Mouse (Mus musculus): ENCODE data around the gene Cyp27a1. TPM values are rescaled to one million over a fixed set of nuclear protein-coding genes. Genes with fewer than 3 reads are reported as not detected.

Gene Cyp27a1
- polyA plus RNA-seq, 1 experiment from 2014 or later, result 10.4 TPM

DNA sequence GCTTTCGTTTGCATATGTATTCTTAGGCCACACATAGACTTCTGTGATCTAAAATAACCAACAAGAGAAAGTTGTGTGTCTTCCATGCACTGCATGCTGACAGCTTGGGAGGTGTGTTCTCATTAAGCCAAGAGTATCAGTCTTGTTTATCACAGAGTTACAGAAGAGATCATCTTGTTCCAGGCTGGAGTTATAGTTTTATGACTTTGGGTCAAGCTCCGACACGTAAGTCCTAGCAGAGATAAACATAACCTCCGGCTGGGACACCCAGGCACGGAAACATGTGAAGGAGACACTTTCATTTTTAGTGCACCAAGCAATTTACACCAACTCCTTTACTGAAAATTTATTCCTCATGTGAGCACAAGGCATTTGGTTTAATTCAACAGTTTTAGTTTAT is 12.7 kb downstream of the Cyp27a1 start:
- Histone ChIP-seq H3K4me3 (no peak overlapping the region), H3K36me3 (replicated peaks) (no peaks in the 10 kb centered on the region), H3K27me3 (ENCODE audit: poor library complexity, severe bottlenecking) (no peaks in the 10 kb centered on the region), H3K4me1 (no peaks in the 10 kb centered on the region), H3K9me3 (no peaks in the 10 kb centered on the region), H3K27ac (no peak overlapping the region)
- WGBS, result 90% methylated on average over 5 of the region's 5 CpGs
- no peak for DNase-seq (ENCODE audit: extremely low spot score, low spot score)

DNA sequence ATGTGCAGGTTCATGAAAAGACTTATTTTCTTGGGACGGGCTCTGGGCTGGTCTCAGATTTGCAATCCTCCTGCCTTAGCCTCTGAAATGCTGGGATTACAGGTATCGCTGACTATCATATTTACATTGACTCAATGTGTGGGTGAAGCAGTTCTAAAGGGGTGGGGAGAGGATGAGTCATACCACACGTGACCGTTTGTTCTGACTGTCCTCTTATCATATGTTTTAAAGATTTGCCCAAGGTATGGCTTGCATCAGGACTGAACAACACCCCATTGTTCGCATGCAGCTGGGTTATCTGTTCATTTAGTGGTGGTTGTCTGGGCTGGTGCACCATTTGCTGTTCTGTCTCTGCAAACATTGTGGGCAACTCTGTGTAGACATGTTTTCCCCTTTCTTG is 13.3 kb downstream of the Cyp27a1 start:
- H3K27ac ChIP-seq, result no peak overlapping the region
- no peak overlapping the region for H3K4me3 ChIP-seq
- no peaks in the 10 kb centered on the region for H3K9me3 ChIP-seq
- no peaks in the 10 kb centered on the region for H3K4me1 ChIP-seq
- 79% methylated on average over 5 of the region's 5 CpGs for WGBS
- no peaks in the 10 kb centered on the region for H3K27me3 ChIP-seq (ENCODE audit: poor library complexity, severe bottlenecking)
- H3K36me3 ChIP-seq (replicated peaks), result no peaks in the 10 kb centered on the region
- no peak for DNase-seq (ENCODE audit: extremely low spot score, low spot score)

DNA sequence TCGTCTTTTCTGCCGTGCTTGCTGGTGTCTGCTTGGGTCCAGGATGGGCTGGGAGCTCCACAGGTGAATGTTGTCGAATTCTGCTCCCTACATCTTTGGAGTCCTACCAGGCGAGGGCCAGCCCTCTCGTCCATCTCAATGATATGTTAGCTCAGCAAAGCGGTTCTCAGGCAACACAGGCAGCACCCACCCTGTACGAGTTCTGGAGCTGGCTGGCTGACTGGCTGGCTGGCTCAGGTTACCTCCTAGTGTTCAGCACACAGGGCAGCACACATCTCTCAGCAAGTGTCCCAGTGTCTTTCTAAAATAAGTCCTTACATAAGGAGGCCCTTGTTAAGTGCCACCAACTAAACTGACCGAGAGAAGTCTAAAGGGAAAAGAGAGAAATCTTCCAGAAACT is 15.1 kb downstream of the Cyp27a1 start:
- no peaks in the 10 kb centered on the region for H3K9me3 ChIP-seq
- H3K27me3 ChIP-seq (ENCODE audit: poor library complexity, severe bottlenecking), result no peaks in the 10 kb centered on the region
- no peak overlapping the region for H3K27ac ChIP-seq
- no peaks in the 10 kb centered on the region for H3K4me1 ChIP-seq
- no peaks in the 10 kb centered on the region for H3K36me3 ChIP-seq (replicated peaks)
- H3K4me3 ChIP-seq, result no peak overlapping the region
- no peak for DNase-seq (ENCODE audit: extremely low spot score, low spot score)
- 80% methylated on average over 8 of the region's 8 CpGs for WGBS

DNA sequence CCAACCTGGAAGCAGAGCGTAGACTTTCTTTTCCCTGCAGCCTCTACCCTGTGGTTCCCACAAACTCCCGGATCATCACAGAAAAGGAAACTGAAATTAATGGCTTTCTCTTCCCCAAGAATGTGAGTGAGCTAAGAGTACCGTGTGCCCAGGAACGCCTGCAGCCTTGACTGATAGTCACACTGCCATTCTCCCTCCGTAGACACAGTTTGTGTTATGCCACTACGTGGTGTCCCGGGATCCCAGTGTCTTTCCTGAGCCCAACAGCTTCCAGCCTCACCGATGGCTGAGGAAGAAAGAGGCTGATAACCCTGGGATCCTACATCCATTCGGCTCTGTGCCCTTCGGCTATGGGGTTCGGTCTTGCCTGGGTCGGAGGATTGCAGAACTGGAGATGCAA is 23.6 kb downstream of the Cyp27a1 start:
- Histone ChIP-seq H3K4me3 (no peak overlapping the region), H3K36me3 (replicated peaks) (0 out of 2 replicates have a peak, but pooled peaks cover 3% of the 10 kb centered on the region), H3K9me3 (no peaks in the 10 kb centered on the region), H3K27ac (no peak overlapping the region), H3K27me3 (ENCODE audit: poor library complexity, severe bottlenecking) (no peaks in the 10 kb centered on the region), H3K4me1 (no peaks in the 10 kb centered on the region)
- DNase-seq (ENCODE audit: extremely low spot score, low spot score), result no peak
- 93% methylated on average over 12 of the region's 12 CpGs for WGBS

DNA sequence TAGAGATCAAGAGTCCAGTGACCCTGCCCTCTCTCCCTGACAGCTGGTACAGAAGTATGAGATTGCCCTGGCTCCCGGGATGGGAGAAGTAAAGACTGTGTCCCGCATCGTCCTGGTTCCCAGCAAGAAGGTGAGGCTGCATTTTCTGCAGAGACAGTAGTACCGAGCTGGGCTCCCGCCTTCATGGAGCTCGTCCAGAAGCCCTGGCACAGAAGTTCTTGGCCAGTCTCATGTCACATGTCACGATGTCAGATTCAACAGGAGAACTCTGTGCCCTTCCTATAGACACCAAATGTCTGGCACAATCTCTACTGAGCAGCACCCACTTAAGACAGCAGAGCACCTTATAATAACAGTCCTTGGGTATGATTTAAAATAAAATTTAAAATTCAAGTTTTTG is 24.1 kb downstream of the Cyp27a1 start:
- Histone ChIP-seq H3K36me3 (replicated peaks) (0 out of 2 replicates have a peak, but pooled peaks cover 3% of the 10 kb centered on the region), H3K9me3 (no peaks in the 10 kb centered on the region), H3K27me3 (ENCODE audit: poor library complexity, severe bottlenecking) (no peaks in the 10 kb centered on the region), H3K4me1 (no peaks in the 10 kb centered on the region), H3K27ac (no peak overlapping the region), H3K4me3 (no peak overlapping the region)
- 89% methylated on average over 7 of the region's 7 CpGs for WGBS
- DNase-seq (ENCODE audit: extremely low spot score, low spot score), result no peak

DNA sequence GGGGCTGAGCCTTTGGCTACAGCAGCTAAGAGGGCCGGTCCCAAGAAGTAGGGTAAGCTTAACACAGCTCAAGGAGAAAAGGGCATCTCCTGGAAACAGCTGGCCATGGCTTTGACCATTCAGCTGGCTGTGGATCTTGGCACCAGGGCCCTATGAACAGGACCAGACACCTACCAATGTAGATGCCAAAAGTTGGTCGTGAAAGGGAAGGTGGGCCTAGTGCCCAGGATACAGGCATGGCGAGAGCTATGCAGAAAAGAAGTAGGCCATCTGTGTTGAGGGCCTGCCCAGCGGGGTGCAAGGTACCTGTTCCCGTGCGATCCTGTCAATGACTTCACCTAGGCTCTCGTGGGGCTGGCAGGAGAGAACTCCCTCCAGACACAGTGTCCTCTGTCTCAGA is 27.5 kb downstream of the Cyp27a1 start:
- Histone ChIP-seq H3K4me3 (no peak overlapping the region), H3K4me1 (no peaks in the 10 kb centered on the region), H3K9me3 (no peaks in the 10 kb centered on the region), H3K36me3 (replicated peaks) (0 out of 2 replicates have a peak, but pooled peaks cover 3% of the 10 kb centered on the region), H3K27me3 (ENCODE audit: poor library complexity, severe bottlenecking) (no peaks in the 10 kb centered on the region), H3K27ac (no peak overlapping the region)
- DNase-seq (ENCODE audit: extremely low spot score, low spot score), result no peak
- WGBS, result 85% methylated on average over 7 of the region's 7 CpGs

DNA sequence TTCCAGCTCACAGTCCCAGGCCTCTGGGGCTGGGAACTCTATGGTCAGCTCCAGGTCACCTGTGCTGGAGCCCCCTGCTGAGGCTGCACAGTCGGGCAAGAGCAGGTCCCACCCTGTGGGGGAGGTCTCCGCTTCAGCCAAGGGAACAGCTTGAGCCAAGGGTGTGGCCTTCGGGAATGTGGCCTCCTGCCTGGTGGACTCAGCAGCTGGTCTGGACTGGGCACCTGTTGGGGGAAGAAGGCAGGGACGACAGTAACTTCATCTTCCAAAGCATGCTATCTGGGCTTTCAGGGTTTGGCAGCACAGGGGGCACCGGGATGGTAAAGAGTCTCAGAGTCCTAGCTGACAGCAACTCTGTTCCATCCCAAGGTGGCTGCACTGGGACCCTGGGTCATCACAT is 34.0 kb downstream of the Cyp27a1 start:
- 78% methylated on average over 5 of the region's 5 CpGs for WGBS
- DNase-seq (ENCODE audit: extremely low spot score, low spot score), result no peak
- Histone ChIP-seq H3K27me3 (ENCODE audit: poor library complexity, severe bottlenecking) (peaks cover 43% of the 10 kb centered on the region), H3K4me1 (peaks cover 5% of the 10 kb centered on the region; the same call in 1 of the 2 replicates), H3K36me3 (replicated peaks) (no peaks in the 10 kb centered on the region), H3K9me3 (no peaks in the 10 kb centered on the region), H3K27ac (no peak overlapping the region), H3K4me3 (no peak overlapping the region)

DNA sequence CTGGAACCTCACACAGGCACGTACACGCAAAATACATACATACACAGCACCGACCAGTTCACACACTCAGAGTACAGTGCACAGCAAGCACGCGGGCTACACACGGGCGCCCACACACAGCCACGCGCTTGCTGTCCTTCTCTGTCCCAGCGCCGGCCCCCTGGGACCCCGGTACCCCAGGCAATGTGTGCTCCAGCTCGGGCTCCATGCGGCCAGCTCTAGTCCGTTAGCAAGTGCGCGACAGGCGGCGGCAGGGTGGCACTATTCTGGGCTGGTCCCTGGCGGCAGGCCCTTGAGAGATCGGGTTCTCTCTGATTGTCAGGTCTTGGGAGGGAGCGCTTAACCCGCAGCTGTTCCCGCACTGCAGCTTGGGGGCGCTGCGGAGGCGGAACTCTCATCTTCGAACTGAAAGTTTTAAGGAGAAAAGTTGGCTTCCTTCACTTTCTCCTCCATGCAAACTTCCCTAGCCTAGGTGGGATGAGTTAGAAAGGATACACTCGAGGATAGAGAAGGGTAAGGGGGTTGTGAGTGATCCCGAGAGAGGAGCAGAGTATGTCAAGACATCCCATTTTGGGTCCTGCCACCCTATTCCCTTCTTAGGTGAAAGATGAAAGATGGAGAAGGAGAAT is 35.4 kb downstream of the Cyp27a1 start, which contains the start of gene Prkag3:
Gene Prkag3, minus strand, starts transcription at position 579 of the 629 bp plus-strand sequence.
- Histone ChIP-seq H3K4me1 (peaks cover 8% of the 10 kb centered on the region; the same call in 1 of the 2 replicates), H3K27me3 (ENCODE audit: poor library complexity, severe bottlenecking) (peaks cover 43% of the 10 kb centered on the region), H3K27ac (peak within 1 kb of the TSS; percentile 56; the same call in 1 of the 2 replicates), H3K36me3 (replicated peaks) (no peaks in the 10 kb centered on the region), H3K4me3 (peak within 1 kb of the TSS; percentile 43), H3K9me3 (no peaks in the 10 kb centered on the region)
- 10% methylated on average over 30 of the region's 30 CpGs for WGBS
- peak; percentile 55 for DNase-seq (ENCODE audit: extremely low spot score, low spot score)

DNA sequence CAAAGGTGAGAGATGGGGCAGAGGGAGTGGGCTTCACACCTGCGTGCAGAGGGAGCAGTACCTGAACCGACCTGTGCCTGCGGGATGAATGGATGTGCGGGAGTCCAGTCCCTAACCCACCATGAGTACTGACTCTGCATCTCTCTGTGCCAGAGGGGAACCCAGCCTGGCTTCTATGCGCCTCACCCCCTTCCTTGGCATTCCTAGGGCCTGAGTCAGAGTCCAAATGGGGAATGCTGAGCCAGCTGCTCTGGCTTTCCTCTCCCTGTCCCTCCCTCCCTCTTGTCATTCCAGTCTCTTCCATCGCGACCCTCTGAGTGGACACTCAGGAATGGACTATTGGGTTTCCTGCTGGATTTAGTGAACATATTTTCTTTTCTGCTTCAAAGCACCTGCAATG is 35.9 kb downstream of the Cyp27a1 start:
- H3K9me3 ChIP-seq, result no peaks in the 10 kb centered on the region
- H3K4me3 ChIP-seq, result no peak overlapping the region
- no peak for DNase-seq (ENCODE audit: extremely low spot score, low spot score)
- 78% methylated on average over 7 of the region's 7 CpGs for WGBS
- peaks cover 43% of the 10 kb centered on the region for H3K27me3 ChIP-seq (ENCODE audit: poor library complexity, severe bottlenecking)
- H3K36me3 ChIP-seq (replicated peaks), result no peaks in the 10 kb centered on the region
- no peak overlapping the region for H3K27ac ChIP-seq
- peaks cover 13% of the 10 kb centered on the region; the same call in 1 of the 2 replicates for H3K4me1 ChIP-seq

DNA sequence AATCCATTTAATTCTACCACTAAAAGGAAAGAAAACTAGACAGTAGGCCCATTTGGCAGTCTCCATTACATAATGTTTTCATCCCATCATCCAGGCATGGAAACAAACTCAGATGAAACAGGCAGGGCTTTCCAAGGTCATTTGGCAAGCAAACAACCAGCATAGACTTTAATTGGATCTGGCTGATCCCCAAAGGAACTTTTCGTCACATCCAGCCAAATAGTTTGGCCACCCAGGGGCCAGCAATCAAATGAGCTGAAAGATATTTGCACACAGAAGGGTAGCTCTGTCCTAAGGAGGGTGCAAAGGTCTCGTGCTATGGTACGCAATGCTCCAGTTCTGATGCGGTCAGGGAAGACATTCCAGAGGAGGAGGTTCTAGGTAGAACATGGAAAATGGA is 37.3 kb downstream of the Cyp27a1 start:
- Histone ChIP-seq H3K27me3 (ENCODE audit: poor library complexity, severe bottlenecking) (peaks cover 43% of the 10 kb centered on the region), H3K4me3 (no peak overlapping the region), H3K4me1 (peaks cover 14% of the 10 kb centered on the region; the same call in 1 of the 2 replicates), H3K27ac (no peak overlapping the region), H3K9me3 (no peaks in the 10 kb centered on the region), H3K36me3 (replicated peaks) (no peaks in the 10 kb centered on the region)
- DNase-seq (ENCODE audit: extremely low spot score, low spot score), result no peak
- 82% methylated on average over 4 of the region's 4 CpGs for WGBS

DNA sequence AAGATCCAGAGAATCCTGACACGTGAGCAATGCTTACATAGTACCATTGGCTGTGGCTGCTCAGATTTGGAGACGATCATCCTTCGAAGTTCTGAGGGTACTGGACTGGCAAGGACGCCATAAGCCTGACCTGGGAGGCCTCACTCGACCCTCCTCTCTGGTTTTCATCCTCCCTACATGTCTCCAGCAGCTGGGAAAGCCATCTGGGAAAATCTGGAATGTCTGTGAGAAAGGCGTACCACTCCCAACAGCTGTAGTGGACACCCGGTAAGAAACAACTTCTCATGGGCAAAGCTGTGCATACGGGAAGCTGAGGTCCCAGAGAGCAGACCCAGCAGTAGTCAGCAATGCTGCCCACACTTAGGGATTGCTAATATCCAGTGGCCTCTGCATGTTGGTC is 38.8 kb downstream of the Cyp27a1 start:
- Histone ChIP-seq H3K9me3 (no peaks in the 10 kb centered on the region), H3K4me1 (peaks cover 14% of the 10 kb centered on the region; the same call in 1 of the 2 replicates), H3K4me3 (no peak overlapping the region), H3K27ac (no peak overlapping the region), H3K27me3 (ENCODE audit: poor library complexity, severe bottlenecking) (peaks cover 37% of the 10 kb centered on the region), H3K36me3 (replicated peaks) (no peaks in the 10 kb centered on the region)
- WGBS, result 89% methylated on average over 8 of the region's 8 CpGs
- DNase-seq (ENCODE audit: extremely low spot score, low spot score), result no peak

DNA sequence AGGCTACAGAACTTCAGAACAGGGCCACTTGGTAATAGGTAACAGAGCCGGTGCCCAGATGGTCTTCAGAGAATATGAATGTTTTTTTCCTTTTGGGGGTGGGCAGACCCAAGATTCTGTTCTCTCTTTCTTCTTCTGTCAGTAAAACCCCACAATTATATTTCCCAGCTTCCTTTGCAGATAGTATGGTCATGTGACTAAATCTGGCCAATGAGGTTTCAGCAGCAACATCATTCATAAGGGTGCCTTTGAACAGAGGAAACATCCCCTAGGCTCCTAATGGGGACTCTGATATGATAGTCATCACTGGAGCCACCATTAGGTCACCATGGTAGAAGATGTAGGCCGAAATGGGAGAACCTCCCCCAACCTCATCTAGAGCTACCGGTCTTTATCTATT is 39.5 kb downstream of the Cyp27a1 start:
- Histone ChIP-seq H3K4me1 (peaks cover 14% of the 10 kb centered on the region; the same call in 1 of the 2 replicates), H3K27ac (no peak overlapping the region), H3K9me3 (no peaks in the 10 kb centered on the region), H3K36me3 (replicated peaks) (no peaks in the 10 kb centered on the region), H3K27me3 (ENCODE audit: poor library complexity, severe bottlenecking) (peaks cover 30% of the 10 kb centered on the region), H3K4me3 (no peak overlapping the region)
- WGBS, result 97% methylated on average over 3 of the region's 3 CpGs
- no peak for DNase-seq (ENCODE audit: extremely low spot score, low spot score)

DNA sequence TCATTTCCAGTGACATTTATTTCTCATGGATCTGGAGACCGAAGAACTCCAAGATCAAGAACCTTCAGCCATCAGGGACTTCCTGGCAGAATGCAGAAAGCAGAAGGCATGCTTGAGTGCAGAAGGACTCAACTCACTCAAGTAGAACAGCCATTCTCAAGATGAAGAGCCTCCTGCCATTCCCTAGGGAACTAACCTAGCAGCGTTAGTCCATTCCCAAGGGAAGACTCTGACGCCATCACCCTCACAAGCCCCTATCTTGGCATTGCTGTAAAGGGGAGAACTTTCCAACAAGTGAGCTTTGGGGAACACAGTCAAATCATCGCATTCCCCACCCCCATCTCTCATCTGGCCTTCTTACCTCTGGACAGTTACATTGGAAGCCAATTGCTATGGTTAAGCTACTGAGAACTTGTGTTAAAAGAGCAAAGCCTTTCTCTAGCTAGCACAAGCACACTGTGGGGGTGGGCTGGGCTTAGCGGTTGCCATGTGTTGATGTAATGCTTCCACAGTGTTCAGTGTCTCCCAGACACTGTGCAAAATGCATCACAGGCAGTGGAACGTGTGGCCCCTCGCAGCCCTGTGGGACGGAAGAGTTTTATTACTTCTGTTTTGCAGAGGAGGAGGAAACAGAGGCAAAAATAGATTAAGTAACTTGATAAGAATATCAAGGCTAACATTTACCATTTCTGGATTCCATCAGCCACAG is 40.0 kb downstream of the Cyp27a1 start:
- no peak overlapping the region for H3K27ac ChIP-seq
- H3K36me3 ChIP-seq (replicated peaks), result no peaks in the 10 kb centered on the region
- 87% methylated on average over 8 of the region's 8 CpGs for WGBS
- peaks cover 13% of the 10 kb centered on the region; the same call in 1 of the 2 replicates for H3K4me1 ChIP-seq
- DNase-seq (ENCODE audit: extremely low spot score, low spot score), result no peak
- H3K9me3 ChIP-seq, result no peaks in the 10 kb centered on the region
- H3K4me3 ChIP-seq, result no peak overlapping the region
- peaks cover 29% of the 10 kb centered on the region for H3K27me3 ChIP-seq (ENCODE audit: poor library complexity, severe bottlenecking)
